Mouse (Mus musculus): ENCODE results near the gene Kncn. TPM values are rescaled to one million over a fixed set of nuclear protein-coding genes. Genes with fewer than 3 reads are reported as not detected.

Kncn gene
- polyA plus RNA-seq, 1 experiment: not detected

DNA sequence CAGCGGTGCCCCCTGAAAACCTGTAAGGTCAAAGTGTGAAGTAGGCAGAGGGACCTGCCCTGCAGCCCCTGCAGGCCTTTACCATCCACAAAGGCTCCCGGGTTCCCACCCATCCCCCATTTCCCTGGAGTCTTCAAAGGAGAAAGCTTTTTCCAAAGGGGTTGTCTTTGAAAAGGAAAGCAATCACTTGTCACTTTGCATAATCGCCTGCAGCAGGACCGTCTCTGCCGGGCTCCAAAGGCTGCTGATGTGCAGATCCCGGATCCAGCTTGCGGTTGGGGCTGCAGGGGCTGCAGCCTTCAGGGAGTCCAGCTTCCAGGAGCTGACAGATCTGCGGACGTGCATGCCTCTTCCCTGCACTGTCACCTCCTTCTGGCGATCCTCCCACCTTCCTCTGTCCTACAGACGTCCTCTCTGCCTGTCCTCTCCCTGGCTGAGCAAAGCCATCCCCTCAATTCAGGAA lies 6.0 kb upstream of the Kncn start:
- H3K4me3 ChIP-seq (ENCODE audit: insufficient read depth, low read depth, low read length): no peak overlapping the region
- H3K27me3 ChIP-seq (replicated peaks; ENCODE audit: control insufficient read depth, insufficient read depth, low read length): no peaks in the 10 kb centered on the region
- DNase-seq: no peak

DNA sequence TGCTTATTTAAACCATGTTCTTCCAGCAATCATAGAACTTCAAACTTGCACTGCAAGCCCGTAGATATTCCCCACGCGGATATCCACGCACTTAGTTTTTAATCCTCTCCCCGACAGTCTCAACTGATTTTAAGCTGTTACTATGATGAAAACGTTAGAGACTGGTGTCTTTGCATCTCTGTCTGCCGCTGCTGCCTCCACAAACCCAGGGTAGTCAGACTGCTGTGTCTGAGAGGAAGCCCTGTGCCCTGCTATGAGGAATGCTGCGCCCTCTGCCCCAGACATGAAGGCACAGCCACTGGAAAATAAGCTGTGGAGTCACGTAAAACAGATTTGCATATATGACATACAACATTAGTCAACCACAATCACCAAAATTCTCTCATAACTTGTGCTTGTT lies 5.4 kb upstream of the Kncn start:
- TF ChIP-seq POLR2A (IDR thresholded peaks at IDR 0.05; ENCODE audit: low read depth, low read length) (no peak), CTCF (conservative IDR thresholded peaks at IDR 0.05; ENCODE audit: insufficient read depth, insufficient read length, low read depth, low read length) (no peak)
- H3K4me1 ChIP-seq (ENCODE audit: control insufficient read depth, insufficient read depth, low read length): no peaks in the 10 kb centered on the region
- H3K27ac ChIP-seq (ENCODE audit: insufficient read depth, low read depth, low read length): no peak overlapping the region
- no peaks in the 10 kb centered on the region for H3K27me3 ChIP-seq (replicated peaks; ENCODE audit: control insufficient read depth, insufficient read depth, low read length)
- WGBS: 68% methylated on average over 9 of the region's 9 CpGs
- no peaks in the 10 kb centered on the region; the same call in 1 of the 2 replicates for H3K36me3 ChIP-seq (ENCODE audit: control insufficient read depth, insufficient read depth, low read length)
- DNase-seq: no peak
- no peak overlapping the region for H3K4me3 ChIP-seq (ENCODE audit: insufficient read depth, low read depth, low read length)

More for the DNA sequence above, 6.0 kb upstream of the Kncn start:
- 35% methylated on average over 11 of the region's 11 CpGs for WGBS
- TF ChIP-seq POLR2A (IDR thresholded peaks at IDR 0.05; ENCODE audit: low read depth, low read length) (no peak), CTCF (conservative IDR thresholded peaks at IDR 0.05; ENCODE audit: insufficient read depth, insufficient read length, low read depth, low read length) (no peak)
- H3K4me1 ChIP-seq (ENCODE audit: control insufficient read depth, insufficient read depth, low read length): no peaks in the 10 kb centered on the region
- H3K36me3 ChIP-seq (ENCODE audit: control insufficient read depth, insufficient read depth, low read length): no peaks in the 10 kb centered on the region; the same call in 1 of the 2 replicates
- H3K27ac ChIP-seq (ENCODE audit: insufficient read depth, low read depth, low read length): no peak overlapping the region

DNA sequence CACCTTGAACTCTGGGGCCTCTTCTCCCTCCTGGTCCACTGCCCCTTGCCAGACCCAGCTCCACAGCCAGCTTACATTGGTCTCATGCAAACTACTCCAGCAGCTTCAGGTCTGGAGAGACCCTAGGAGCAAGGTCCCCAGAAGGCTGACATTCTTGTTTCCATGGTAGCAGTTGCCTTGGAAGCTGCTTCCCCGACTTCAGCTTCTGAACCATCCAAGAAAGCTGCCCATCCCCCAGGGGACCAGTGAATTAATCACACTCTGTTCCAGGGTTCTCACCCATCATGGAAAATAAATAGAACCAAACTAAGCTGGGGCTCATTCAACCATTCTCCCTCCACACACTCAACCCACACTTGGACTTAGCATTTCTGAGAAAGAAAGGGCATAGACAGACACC lies 3.0 kb upstream of the Kncn start:
- no peaks in the 10 kb centered on the region for H3K4me1 ChIP-seq (ENCODE audit: control insufficient read depth, insufficient read depth, low read length)
- H3K27me3 ChIP-seq (replicated peaks; ENCODE audit: control insufficient read depth, insufficient read depth, low read length): no peaks in the 10 kb centered on the region
- TF ChIP-seq POLR2A (IDR thresholded peaks at IDR 0.05; ENCODE audit: low read depth, low read length): no peak
- no peak for TF ChIP-seq CTCF (conservative IDR thresholded peaks at IDR 0.05; ENCODE audit: insufficient read depth, insufficient read length, low read depth, low read length)
- H3K36me3 ChIP-seq (ENCODE audit: control insufficient read depth, insufficient read depth, low read length): no peaks in the 10 kb centered on the region
- H3K27ac ChIP-seq (ENCODE audit: insufficient read depth, low read depth, low read length): no peak overlapping the region
- no peak overlapping the region for H3K4me3 ChIP-seq (ENCODE audit: insufficient read depth, low read depth, low read length)
- WGBS: 21% methylated on average over 1 of the region's 1 CpGs
- DNase-seq: no peak

DNA sequence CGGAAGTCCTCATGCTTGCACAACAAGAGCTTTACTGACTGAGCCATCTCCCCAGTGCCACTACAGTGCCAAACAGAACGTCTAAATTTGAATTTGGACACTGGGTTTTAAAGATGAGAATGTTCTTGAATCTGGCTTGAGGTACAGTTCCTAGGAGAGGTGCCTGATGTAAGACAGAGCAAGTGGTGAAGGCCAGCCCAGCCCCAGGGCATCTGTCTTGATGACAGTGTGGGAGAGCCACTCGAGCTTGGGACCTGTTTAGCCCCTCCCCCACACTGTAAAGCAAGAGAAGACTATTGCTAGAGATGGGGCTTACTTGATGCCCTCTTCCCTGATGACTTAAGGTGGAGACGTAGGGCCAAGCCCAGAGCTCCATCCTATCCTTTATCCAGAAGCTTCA lies 2.0 kb upstream of the Kncn start:
- Histone ChIP-seq H3K36me3 (ENCODE audit: control insufficient read depth, insufficient read depth, low read length) (no peaks in the 10 kb centered on the region), H3K4me1 (ENCODE audit: control insufficient read depth, insufficient read depth, low read length) (no peaks in the 10 kb centered on the region), H3K27ac (ENCODE audit: insufficient read depth, low read depth, low read length) (no peak overlapping the region), H3K4me3 (ENCODE audit: insufficient read depth, low read depth, low read length) (no peak overlapping the region), H3K27me3 (replicated peaks; ENCODE audit: control insufficient read depth, insufficient read depth, low read length) (no peaks in the 10 kb centered on the region)
- WGBS: 59% methylated on average over 4 of the region's 4 CpGs
- DNase-seq: no peak
- TF ChIP-seq CTCF (conservative IDR thresholded peaks at IDR 0.05; ENCODE audit: insufficient read depth, insufficient read length, low read depth, low read length): no peak
- no peak for TF ChIP-seq POLR2A (IDR thresholded peaks at IDR 0.05; ENCODE audit: low read depth, low read length)

- no peaks in the 10 kb centered on the region for H3K36me3 ChIP-seq (ENCODE audit: control insufficient read depth, insufficient read depth, low read length)
- 84% methylated on average over 3 of the region's 3 CpGs for WGBS
- H3K4me1 ChIP-seq (ENCODE audit: control insufficient read depth, insufficient read depth, low read length): no peaks in the 10 kb centered on the region
- no peak overlapping the region for H3K4me3 ChIP-seq (ENCODE audit: insufficient read depth, low read depth, low read length)
- H3K27me3 ChIP-seq (replicated peaks; ENCODE audit: control insufficient read depth, insufficient read depth, low read length): peaks cover 2% of the 10 kb centered on the region
- H3K27ac ChIP-seq (ENCODE audit: insufficient read depth, low read depth, low read length): no peak overlapping the region
- TF ChIP-seq CTCF (conservative IDR thresholded peaks at IDR 0.05; ENCODE audit: insufficient read depth, insufficient read length, low read depth, low read length): no peak
- TF ChIP-seq POLR2A (IDR thresholded peaks at IDR 0.05; ENCODE audit: low read depth, low read length): no peak
- no peak for DNase-seq
These were observed 1.6 kb downstream of the Kncn start for GRCm38 (mm10) chr4:115885846-115886245.

DNA sequence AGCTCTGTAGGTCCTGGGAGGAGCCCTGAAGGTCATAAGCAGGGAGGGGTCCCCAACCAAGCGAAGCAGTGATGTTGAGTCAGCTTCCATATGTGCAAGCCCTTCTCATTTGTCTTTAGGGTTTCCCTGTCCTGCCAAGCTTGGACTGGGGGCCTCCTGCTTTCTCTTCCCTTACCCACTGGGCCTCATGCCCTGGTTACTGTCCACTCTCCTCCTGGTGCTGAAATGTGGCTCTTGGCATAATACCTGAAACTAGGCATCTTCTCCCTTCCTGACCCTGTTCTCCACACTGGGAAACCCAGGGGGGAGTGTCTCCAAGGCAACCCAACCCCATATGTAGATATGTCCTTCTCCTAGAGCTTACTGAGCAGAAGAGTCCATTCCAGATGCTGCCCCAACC lies 2.7 kb downstream of the Kncn start:
- TF ChIP-seq CTCF (conservative IDR thresholded peaks at IDR 0.05; ENCODE audit: insufficient read depth, insufficient read length, low read depth, low read length) (no peak), POLR2A (IDR thresholded peaks at IDR 0.05; ENCODE audit: low read depth, low read length) (no peak)
- Histone ChIP-seq H3K36me3 (ENCODE audit: control insufficient read depth, insufficient read depth, low read length) (no peaks in the 10 kb centered on the region), H3K4me3 (ENCODE audit: insufficient read depth, low read depth, low read length) (no peak overlapping the region), H3K27me3 (replicated peaks; ENCODE audit: control insufficient read depth, insufficient read depth, low read length) (peaks cover 2% of the 10 kb centered on the region), H3K27ac (ENCODE audit: insufficient read depth, low read depth, low read length) (no peak overlapping the region), H3K4me1 (ENCODE audit: control insufficient read depth, insufficient read depth, low read length) (no peaks in the 10 kb centered on the region)
- WGBS: 46% methylated on average over 1 of the region's 1 CpGs
- no peak for DNase-seq

- no peak for DNase-seq
- peaks cover 2% of the 10 kb centered on the region for H3K27me3 ChIP-seq (replicated peaks; ENCODE audit: control insufficient read depth, insufficient read depth, low read length)
These were observed 5.9 kb downstream of the Kncn start for GRCm38 (mm10) chr4:115890066-115890465.

More at GRCm38 (mm10) chr4:115890066-115890465, 5.9 kb downstream of the Kncn start:
- H3K27ac ChIP-seq (ENCODE audit: insufficient read depth, low read depth, low read length): no peak overlapping the region
- H3K36me3 ChIP-seq (ENCODE audit: control insufficient read depth, insufficient read depth, low read length): no peaks in the 10 kb centered on the region
- H3K4me1 ChIP-seq (ENCODE audit: control insufficient read depth, insufficient read depth, low read length): no peaks in the 10 kb centered on the region
- TF ChIP-seq POLR2A (IDR thresholded peaks at IDR 0.05; ENCODE audit: low read depth, low read length): no peak
- no peak for TF ChIP-seq CTCF (conservative IDR thresholded peaks at IDR 0.05; ENCODE audit: insufficient read depth, insufficient read length, low read depth, low read length)
- H3K4me3 ChIP-seq (ENCODE audit: insufficient read depth, low read depth, low read length): no peak overlapping the region
- WGBS: 13% methylated on average over 6 of the region's 6 CpGs

Data from kidney, adult 2 months (tissue).